Mouse (Mus musculus): ENCODE measurements around the gene Rpf1.

The Rpf1 gene

DNA sequence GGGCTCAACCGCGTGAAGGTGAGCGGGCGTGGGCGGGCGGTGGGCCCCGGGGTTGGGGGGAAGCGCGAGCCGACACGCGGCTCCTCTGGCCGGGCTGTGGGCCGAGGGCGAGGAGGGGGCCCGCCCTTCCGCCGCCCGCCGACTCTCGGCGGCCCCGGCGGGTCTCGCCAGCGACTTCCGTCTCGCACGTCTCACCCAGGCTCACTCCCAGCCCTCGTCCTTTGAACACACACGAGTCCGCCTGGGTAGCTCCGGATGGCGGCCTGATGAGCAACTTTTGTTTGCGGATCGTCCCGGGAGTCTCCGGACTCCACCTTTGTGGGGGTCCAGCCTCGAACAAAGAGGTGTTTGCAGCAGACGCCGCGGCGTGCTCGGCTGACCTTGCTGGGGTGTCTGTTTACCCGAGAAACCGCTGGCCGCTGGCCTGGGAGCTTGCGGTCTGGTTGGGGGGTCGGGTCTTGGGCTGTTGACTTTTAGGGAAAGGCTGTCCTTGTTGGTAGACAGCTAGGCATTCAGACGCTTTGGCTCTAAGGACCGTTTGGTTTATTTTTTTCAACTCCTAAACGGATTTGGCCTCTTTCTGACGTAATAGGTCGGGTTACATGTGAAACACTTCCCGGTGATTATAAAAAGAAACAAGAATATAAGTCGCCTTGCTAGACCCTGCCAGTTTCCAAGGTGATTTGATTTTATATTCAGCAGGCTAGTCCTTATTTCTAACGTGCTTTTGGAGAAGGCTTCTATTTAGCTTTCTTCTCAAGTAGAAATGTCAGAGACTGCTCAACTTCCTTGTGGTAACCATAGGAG lies 21.0 kb downstream of the Rpf1 start:
- DNase-seq, result no peak

DNA sequence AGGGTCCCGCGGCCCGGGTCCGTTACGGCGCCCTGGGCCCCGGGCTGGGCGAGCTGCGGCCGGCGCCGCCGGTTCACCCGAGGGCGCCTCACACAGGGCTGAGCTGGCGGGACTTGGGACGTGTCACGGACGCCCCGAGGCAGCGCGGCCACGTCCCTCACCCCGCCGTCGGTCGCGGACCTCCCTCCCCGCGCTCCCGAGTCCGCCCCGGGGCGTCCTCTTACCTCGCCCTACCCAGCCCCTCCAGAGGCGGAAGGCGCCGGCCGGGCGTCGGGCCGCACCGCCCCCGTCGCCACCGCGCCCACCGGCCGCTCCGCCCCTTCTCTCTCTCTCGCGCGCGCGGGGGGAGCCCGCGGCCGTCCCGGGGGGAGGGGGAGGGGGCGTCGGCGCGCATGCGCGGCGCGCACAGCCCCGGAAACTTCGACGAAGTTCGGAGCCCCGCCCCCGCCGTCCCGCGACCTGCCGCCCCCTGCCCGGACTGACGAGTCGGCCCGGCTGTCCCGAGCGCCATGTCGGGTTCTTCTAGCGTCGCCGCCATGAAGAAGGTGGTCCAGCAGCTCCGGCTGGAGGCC lies 21.7 kb downstream of the Rpf1 start, which contains the start of the genes Spata1 and Gng5:
Gene Spata1, minus strand, starts transcription at position 323 of the 572 bp plus-strand sequence.
Gene Gng5, plus strand, starts transcription at position 377 of the 572 bp plus-strand sequence.
- DNase-seq, result peak; percentile 99

DNA sequence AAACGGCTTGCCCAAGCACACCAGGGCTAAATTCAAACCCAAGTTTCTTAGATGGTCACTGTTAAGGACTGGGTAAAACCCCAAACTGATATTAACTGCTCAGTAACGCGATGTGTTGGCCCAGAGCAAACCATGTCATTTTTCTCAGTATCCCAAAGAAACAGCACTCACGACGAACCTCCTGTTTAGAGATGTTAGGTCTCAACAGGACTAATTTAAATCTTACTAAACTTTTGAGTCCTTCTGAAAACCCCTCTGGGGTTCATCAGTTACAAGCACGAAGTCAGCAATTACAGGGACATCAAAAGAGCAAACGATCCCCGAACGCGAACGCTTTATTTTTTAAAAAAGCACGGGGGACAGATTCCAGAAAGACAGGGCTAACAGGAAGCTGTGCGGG lies 22.2 kb downstream of the Rpf1 start:
- no peak for DNase-seq

DNA sequence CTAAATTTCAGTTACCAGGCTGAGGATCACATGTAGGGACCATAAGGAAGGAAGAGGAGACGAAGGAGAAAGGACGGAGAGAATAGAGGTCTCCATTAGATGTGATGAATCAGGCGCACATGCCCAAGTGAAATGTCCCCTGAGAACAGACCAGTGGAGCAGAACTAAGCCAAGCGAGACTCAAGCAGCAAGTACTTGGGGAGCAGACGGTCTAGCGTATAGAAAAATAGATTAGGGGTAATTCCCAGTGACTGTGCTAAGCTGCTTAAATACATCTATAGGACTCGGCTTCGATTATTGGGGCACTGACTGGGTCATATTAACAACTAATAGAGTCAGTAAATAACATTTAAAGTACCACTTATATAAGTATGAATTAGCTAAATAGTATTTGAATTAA lies 26.3 kb downstream of the Rpf1 start:
- no peak for DNase-seq

DNA sequence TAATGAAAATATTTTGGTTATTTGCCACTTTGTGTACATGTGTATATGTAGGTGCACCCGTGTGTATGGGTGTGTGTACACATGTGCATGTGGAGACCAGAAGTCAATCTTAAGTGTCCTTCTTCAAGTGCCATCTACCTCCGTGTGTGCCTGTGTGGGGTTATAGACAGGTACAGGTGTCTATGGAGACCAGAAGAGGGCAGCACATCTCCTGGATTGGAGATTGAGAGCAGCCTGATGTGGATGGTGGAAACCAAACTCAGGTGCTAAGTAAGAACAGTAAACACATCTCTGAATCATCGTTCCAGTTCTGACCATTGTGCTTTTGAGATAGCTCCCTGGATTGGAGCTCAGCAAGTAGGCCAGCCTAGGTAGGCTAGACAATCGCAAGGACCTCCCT lies 34.8 kb downstream of the Rpf1 start:
- DNase-seq, result no peak

DNA sequence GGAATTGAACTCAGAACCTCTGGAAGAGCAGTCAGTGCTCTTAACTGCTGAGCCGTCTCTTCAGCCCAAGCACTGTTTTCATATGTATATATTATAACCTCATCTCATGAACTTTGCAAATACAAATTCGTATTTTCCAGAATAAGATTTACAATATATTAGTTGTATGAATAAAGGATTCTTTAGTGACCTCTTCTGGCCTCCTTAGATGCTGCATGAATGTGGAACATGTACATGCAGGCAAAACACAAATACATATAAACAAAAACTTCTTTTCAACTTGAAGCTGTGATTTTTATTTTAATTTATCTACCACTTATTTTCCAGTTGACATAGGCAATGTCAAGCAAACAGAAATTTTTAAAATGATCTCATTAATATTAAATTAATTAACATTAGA lies 39.2 kb downstream of the Rpf1 start:
- DNase-seq, result no peak

DNA sequence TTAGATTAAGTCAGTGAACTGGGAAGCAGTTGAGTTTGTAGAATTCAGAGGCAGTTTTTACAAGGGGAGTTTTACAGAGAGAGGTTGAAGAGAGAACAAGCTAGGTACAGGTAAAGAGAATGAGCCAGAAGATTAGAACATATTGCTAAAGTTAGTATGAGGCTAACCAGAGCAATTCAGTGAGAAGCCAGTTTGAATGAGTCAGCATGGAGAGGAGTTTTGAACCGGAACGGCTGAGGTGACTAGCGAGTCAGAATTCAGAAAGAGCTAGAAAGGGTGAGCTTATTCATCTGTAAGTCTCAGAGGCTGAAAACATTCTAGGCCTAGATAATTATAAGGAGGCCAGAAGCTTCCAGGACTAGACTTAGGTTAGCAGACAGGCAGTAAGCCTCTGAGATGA lies 46.8 kb downstream of the Rpf1 start:
- no peak for DNase-seq

DNA sequence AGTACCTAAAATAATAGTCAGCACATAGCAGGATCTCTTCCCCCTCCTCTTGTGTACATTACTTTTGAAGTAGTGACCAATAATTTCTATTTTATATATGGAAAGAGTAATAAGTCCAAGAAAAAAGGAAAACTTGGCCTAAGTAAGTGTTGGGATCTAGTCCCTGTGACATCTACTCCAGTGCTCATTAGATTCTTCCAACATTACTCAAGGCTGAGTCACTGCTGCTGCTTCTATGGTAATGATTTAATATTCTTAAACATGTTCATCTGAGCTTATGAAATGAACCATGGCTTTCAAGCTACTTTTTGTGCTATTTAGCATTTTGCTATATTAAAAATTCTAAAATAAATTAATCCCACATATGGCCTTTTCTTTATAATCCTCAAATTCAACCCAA lies 47.5 kb downstream of the Rpf1 start:
- no peak for DNase-seq

DNA sequence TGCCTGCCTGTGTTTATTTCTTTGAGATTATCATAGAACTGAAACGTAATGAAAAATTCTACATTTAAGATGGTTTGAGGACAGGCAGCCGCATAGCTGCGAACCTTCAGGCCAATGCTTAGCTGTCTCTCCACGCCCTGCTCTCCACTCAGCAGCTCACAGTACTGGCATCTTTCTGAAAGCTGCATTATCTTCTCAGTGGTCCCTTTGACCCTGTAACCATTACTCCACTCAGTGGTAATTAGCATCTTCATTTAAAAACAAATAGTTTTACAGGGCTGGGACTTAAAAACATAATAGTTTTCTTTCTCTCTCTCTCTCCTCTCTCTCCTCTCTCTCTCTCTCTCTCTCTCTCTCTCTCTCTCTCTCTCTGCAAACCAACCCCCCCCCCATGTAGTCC lies 48.6 kb downstream of the Rpf1 start:
- DNase-seq, result no peak

DNA sequence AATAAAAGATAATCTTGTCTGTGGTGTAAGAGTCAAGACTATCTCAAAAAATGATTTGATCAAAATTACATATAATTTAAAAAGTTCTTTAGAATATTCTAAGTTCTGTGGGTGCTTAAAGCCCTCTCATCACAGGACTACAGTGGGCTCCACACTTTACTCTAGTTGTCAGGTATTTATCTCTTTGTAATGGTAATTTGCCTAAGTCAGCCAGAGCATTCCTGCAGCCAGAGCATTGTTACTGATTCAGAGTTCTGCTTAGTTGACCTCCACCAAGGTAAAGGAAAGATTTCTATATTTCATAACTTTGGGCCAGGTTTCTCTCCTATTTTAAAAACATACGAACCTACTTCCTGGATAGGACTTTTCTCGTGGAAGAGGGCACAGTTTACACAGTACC lies 52.0 kb downstream of the Rpf1 start:
- DNase-seq, result no peak

DNA sequence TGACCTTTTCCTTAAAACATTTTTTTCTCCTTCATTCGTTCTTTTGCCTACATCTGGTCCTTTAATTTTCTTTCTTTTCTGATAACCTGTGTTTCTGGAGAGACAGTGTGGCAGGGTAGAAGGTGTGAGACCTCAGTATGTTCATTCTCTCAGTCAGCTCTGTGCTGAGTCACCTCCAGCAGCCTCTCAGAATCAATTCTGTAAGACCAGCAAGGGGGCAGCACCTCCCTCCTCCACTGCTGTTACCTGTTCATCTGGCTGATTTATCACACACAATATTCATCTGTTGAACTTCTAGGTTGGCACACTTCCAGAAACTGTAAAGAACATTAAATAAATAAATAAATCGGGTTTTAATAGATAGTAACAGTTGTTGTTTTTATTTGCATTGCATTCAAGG lies 58.3 kb downstream of the Rpf1 start:
- DNase-seq, result no peak
